Mouse (Mus musculus) layer of hippocampus, adult 11-12 months (tissue): Measurements from ENCODE around the gene Tet2.

Experiments used
- DNase-seq: peaks from one replicate; pipeline ENCODE4 v3.0.0; 2022; ENCODE audit warnings: low spot score

Tet2 gene

DNA sequence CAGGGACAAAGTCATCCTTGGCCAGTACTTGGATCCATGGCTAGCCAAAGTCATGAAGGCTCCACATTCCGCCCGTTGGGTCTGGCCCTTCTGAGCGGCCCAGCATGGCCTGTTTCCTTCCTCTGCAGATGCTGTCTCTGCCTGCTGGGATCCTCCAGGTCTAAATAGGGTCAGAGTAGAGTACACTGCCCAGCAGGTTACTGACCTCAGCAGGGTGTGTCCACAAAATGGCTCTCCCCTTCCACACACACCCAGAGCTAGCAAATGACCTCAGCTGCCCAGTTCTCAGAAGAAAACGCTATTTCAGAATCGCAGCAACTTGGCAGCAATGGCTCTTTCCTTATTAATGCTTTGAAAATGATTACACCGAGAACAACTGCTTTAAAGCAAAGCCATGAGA lies 27.5 kb downstream of the Tet2 start:
- DNase-seq: no peak

DNA sequence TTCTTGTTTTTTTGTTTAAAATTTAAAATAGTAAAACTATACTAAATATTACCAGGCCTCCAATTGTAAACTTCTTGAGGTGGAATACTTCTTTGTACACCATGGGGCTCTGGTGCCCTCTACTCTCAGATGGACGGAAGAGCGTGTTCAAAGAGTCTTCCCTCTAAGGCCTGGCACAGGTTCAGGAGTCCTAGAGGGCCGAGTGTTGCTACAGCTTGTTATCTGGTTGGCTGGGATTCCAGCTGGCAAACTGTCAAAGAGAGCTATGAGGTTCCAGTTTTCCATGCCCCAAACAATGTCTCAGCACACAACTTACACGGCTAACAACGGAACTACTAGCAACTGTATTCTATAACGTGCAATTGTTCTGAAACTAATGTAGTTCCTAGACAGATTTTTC lies 28.8 kb downstream of the Tet2 start:
- DNase-seq: peak; percentile 20

DNA sequence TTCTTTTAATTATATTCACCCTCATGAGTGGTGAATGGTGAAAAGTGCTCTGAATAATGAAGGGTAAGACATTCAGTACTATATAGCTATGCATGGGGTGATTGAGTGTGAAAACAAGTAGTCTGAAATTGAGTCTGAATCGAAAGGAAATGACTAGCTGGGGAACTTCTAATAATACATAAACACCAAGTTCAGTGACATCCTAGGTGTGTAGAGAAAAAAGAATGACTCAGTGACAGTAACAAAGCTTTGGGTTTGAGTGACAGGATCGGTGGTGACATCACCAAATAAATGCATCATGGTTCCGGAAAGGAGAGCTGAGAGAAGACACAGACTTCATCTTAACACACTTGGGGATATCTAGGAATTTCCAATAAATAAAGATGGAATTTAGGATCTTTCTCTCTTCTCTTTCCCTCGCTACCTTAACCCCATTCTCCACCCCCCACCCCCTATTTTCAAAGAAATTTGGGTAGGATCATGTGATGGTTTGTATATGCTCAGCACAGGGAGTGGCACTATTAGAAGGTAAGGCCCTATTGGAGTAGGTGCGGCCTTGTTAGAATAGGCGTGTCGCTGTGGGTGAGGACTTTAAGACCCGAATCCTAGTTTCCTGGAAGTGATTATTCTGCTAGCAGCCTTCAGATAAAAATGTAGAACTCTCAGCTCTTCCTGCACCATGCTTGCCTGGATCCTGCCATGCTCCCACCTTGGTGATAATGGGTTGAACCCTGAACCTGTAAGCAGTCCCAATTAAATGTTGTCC lies 29.6 kb downstream of the Tet2 start:
- DNase-seq: no peak

DNA sequence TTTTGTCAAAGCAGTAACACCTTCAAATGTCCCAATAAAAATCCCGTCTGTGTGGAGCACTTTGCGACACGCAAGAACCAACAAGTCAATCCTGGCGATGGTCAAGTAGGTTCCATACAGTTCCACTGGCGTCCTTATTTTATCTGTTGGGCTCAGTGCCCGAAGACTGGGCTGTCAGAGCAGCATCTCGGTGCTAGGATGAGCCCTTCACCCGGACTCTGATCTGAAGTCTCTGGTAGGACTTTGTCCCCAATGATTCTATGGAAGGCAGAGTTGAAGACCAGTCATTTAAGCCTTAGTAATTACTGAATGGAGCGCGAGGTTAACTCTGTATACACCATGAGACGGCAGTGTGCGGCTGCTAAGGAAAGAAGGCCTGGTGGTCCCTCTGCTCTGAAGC lies 30.6 kb downstream of the Tet2 start:
- DNase-seq: no peak

DNA sequence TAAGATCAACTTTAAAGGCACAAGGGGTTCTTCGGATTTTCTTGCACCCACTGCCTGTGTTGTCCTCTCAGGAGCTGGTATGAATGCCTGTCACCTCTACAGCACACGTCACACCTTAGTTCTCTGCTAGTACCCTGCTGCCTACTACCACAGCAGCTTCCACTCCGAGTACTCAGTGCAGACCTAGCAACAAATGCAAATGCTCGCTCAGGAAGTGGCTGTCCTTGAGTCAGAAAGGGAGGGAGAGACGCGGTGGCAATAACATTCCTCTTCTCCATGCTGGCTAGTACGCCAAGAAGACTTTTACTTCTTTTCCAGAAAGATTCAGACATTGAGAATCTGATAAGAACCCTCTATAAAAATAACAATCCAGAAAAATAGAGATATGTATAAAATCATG lies 31.5 kb downstream of the Tet2 start:
- no peak for DNase-seq

DNA sequence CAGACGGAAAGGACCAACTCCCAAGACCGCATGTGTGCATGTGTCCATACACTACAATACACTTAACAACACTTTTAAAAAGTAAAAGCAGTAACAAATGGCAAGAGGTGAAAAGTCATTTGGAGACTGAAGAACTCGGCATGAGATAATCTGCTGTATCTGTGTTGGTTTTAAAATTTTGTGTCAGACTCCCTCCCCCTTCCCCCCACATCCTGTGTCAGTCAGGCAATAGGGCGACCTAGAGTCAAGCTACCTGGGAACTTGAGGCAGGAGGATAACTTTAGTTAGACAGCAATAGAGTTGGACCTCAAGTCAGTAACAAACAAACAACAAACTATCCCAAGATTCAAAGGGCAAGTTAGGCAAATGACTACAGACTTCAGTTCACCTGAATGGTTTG lies 34.6 kb downstream of the Tet2 start:
- no peak for DNase-seq

DNA sequence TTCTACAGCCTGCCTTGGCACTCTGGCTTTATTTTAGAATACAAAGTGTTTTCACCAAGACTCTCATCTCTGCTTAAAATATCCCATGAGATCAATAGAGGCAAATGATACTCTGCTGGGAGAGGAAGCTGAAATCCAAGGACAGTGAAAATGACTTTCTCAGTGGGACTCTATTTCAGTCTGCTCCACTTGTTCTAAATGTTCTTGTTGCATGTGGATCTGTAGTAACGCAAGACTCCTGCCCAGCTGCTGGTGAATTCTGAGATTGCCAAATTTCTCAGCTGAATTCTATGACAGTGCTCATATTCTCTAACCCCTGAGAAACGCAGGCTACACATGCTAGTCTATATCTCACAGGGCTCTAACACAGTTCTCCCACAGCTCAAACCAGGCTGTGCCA lies 35.1 kb downstream of the Tet2 start:
- DNase-seq: no peak

DNA sequence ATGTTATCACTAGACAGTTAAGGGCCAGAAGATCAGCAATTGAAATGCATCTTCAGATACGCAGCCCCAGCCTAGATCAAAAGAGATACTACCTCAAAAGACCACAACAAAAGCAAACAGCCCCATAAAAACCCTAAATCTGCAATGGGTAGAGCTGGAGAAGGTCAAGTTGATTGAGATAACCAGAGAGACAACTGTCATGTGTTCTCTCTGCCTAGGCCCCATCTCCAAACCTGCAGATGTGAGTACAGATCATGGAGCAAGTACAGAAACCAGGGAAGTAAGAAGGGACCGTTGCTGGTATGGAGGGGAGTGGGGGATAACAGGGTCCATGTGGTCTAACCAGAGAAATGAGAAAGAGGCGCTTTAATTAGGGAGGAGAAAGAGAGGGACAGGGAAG lies 36.1 kb downstream of the Tet2 start:
- no peak for DNase-seq

DNA sequence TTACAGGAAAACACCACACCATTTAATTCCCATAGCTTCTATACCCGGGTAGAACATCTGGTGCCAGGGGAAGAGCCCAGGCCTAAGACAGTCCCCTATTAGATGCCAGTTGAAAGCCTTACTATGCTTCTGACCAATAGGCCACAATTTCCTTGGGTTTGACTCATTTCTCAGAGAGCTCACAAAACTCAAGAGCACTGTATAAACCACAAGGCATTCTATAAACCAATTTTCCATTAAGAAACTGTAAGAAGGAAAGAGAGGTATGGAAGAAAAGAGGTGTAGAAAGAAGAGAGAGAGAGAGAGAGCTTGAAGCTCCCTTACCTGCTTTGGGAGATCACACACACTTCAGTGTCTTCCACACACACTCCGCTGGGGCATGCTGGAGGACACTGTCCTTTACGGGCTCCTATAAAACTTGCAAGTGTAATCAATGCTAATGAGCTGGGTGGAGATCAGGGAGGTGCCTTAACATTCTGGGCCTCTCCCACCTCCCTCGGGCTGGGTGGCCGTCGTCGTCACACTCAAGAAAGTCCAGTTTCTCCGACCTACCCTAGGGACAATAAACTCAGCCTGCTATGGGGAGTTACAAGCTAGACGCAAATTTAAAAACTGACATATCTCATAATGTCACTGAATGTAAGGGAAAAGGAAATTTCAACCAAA lies 38.5 kb downstream of the Tet2 start:
- no peak for DNase-seq

DNA sequence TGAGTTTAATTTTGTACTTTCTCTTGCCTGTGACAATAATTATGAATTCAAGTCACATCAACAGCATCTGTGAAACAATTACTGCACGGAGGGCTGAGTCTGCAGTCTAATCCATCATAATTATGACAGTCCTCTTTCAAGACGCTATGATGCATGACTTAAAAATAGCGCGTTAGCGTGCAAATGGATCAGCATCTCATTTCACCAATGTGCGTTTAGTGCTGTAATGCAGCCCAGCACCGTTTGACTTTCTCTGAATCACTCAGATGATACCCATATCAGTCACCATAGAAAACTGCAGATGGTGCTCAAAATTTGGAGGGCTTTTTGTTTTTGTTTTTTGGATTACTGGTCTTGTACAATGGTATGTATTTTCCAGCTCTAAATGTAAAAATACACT lies 48.0 kb downstream of the Tet2 start:
- DNase-seq: peak; percentile 24

DNA sequence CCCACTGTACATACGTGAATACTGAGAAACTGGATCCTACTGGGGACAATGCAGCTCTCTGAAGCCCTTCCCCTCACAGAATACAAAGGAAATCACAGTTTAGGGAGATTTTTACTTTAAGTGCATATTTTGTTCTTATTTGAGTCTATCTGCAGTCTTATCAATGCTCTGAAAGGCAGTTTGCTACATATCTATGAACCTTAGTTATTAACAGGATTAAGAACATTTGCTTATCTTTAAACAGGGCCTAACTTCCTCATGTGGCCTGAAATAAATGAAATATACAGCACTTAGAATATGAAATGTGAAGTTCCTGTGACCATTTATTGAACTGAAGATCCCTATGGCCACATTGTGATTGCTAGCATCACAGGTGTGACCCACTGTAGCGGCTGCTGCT lies 53.6 kb downstream of the Tet2 start:
- no peak for DNase-seq

DNA sequence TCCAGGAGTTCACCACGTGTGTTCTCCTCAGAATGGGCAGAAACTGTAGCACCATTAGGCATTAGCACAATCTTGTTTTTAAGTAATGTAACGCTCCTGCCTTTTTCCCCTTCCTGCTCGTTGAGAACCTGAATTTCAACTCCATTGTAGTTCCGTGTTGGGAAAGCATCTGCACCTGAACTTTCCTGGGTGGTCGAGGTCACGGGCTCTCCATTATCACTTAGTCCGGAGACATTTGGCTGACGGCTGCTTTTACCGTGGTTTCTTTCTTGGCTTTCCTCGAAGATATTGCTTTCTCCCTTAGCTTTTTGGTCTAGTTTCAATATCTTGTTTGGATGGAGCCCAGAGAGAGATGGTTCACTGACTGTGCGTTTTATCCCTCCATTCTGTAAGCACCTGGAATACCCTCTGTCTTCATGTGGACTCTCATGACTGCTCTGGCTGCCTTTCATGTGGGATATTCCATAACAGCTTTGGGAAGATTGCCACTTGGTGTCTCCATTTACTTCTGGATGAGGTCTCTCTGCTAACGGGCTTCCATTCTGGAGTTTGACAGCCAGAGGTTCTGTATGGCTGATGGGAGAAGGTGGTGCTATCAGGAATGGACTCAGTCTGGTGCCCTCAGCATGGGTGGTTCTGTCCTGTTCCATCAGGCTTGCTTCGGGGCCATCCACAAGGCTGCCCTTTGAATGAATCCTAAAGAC lies 56.8 kb downstream of the Tet2 start:
- no peak for DNase-seq

DNA sequence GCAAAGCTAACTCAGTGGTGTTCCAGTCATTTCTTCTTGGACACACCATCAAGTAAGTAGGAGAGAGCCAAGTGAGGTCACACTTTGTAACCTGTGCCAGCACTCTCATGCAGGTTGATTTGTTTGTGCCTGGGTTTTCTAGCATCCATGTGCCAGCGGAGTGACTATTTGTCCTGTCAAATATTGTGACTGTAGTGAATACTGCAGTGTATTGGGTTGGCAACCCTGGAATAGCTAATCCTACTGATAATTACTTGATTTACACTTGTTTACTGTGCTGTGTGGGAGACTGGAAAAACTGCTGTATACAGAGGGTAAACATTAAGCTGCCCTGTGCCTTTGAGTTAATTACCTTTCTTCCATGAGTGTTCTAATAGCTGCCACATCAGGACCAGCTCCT lies 62.1 kb downstream of the Tet2 start:
- DNase-seq: no peak

DNA sequence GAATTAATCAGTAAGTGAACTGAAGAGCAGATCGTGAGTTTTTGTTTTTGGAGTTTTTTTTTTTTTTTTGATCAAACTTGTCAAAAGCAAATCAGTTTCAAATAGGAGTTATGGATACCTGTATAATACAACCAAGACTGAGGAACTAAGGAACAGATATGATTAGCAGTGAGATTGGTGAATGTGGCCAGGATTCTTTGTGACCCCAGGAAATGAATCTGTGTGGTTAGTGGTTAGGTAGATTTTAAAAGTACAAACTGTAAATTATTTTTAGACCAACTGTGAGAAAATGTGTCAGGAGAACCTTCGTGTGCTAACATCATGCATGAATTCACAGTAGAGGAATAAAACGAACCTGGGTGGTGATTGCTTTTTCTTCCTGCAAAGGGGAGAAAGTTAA lies 66.0 kb downstream of the Tet2 start:
- DNase-seq: no peak

DNA sequence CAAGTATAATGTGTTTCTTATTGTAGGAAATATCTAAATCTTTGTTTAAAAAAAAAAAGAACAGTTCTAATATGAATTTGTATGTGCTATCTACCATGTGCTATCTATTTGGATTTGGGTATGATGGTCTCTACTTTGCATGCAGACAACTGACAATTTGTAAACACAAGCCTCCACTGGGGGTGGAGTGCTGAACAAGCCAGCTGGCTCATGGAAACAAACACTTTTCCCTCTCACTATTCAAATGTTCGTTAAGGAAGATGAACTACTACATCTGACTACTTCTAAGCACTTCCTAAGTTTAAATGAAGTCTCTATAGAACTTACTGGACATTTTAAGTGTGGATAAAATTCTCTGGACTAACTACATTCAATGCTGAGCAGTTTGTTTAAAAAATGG lies 71.2 kb downstream of the Tet2 start:
- no peak for DNase-seq

DNA sequence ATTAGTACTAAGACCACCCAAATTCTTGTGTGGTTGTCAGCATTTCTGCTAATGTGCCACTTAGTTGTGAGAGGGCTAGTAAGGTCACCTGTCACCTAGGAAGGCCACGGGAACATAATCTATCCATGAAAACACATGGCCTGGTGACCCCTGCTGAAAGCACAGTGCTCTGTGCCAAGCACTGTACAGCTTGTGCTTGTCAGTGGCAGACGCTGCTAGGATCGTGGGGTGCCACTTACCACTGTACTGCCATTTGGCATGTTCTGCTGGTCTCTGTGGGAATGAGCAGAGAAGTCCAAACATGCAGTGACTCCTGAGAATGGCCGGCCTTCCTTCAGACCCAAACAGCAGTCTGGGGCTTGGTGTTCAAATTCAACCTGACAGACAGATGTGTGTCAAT lies 73.8 kb downstream of the Tet2 start:
- no peak for DNase-seq

DNA sequence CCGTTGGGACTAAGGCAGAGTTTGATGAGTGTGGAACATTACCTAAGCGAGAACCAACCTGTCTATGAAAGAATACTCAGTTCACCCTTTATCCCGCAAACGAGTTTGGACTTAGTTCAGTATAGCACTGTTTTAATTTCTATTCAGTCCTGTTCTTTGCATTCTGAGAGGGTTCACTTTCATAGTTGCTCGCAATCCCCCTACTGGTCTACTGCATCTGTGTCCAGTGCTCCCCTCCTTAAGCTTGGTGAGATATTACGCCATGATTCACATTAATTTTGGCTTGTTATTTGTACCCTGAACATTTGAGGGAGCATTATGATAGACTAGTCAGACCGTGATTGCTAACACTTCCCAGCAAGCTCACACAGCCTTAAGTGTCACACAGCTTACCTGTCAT lies 76.1 kb downstream of the Tet2 start:
- no peak for DNase-seq

DNA sequence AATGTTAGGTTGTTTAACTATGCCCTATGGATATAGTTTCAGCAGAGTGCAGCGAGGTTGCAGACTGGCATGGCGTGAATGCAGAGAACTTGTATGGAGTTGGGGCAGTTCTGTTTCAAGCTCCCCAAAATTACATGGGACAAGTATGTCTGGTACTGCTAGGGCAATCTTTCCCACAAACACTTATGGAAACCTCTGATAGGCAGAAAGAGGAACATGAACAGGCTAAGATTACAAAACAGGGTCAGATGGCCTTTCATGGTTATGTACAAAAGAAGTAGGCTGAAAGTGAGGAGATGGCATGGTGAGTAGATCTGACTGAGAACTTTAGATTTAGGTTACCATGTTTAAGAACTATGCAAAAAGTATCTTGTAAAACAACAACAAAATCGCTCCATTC lies 81.7 kb downstream of the Tet2 start:
- DNase-seq: no peak

DNA sequence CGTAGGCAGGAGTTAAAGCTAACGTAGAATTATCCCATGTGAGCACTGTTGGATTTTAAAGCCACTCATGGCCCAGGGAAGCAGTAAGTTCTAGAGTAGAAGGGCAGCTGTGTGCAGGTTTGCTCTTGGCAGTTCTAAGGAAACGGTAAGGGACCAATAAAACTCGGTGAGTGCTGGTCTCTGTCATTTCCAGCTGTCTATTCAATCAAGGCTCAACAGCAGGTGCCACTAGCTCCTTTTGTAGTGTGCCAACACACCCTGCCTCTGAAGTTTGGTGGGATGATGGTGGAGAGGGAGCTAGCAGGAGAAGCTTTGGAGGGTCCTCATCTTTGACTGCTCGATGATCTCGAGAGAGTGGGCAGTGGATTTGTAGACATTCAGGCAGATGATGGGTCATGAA lies 82.5 kb downstream of the Tet2 start:
- DNase-seq: no peak

DNA sequence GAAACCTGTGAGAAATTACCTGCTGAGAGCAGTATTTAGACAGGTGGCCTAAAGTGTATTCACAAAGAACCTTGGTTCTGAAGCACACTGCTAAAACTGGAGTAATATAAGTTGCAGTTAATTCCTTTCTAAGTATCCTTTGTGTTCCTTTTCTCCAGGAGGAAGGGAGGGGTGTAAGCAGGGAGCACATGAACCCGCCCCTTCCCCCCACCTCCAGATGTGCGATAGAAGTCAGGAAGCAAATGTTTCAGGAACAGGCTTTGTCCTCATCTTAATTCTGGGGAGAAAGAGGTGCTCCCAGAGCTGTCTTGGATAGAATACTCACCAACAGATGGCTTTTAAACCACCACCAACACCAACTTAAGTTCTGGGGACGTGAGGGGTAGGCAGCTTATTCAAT lies 82.9 kb downstream of the Tet2 start:
- no peak for DNase-seq

DNA sequence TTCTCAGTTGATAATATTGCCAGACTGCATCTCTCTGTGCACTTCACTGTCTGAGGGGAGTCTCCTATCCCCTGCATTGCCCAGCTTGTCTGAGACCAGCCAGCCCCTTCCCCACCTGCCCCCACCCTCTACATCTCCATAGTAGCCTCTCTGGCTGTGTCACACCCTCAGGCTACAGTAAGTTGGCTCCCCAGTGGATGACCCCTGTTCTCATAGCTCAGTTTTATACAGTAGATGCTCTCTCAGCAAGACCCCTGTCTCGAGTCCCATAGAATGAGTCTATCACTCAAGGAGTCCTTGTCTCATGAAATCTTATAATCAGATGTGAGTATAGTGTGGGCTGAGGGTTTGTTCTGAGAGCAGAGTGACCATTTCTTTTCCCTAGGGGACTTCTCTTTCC lies 85.8 kb downstream of the Tet2 start:
- DNase-seq: no peak

DNA sequence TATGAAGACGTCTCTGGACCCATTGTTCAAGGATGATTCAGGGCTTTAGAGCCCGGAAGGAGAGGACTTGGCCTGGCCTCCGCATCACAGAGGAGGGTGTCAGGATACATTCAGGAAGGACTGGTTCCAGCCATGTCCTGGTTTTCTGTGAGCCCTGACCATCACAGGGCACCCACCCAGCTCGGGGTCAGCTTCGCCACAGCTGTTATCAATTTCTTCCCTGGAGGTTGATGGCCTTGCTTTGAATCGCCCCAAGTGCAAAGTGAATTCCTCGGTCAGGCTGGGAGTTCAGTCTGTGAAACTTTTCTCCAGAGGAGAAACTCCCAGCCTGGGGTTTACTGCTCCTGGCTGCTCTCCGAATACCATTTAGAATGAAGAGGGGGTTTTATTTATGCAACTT lies 91.0 kb downstream of the Tet2 start:
- DNase-seq: no peak

DNA sequence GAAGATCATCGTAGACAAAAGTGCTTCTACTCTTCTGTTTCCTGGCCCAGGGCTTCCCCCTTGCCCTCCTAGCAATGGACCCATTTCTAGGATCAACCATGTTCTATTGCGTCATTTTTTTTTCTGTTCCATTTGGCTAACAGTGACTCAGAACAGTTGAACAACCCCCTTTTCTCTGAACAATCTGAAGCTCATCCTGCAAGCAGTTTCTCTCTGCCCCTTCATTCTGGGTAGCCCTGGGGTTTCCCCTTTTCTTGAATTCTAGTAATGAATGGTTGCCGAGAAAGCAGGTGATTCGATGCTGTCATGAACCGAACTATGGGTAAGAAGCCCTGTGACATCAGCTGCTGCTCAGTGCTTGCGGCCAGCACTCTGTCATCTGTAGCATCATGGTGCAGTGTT lies 108.0 kb downstream of the Tet2 start:
- no peak for DNase-seq
